Mouse (Mus musculus) hindbrain, embryonic 15.5 days (tissue): ENCODE results near the gene Eif4h. TPM values are rescaled to one million over a fixed set of nuclear protein-coding genes. Genes with fewer than 3 reads are reported as not detected.
A peak's percentile ranks its signal among the peaks of the same experiment; 100 is the strongest.

ENCODE experiments used
- ATAC-seq: fragments of 200-750 bp; cut with Nextera tagmentation; 2 replicates; pipeline ENCODE4 v1.8.0; 2017; ENCODE audit warnings: low read depth, moderate number of reproducible peaks, moderate TSS enrichment; ENCODE audit not compliant: low FRiP score
- H3K27ac ChIP-seq: fragments of 300-500 bp; sonication (generic); replicated peaks from 2 replicates; pipeline ENCODE4 v1.5.1; 2015; ENCODE audit warnings: mild to moderate bottlenecking, inconsistent platforms
- H3K27me3 ChIP-seq: fragments of 300-500 bp; sonication (generic); 2 replicates; pipeline ENCODE4 v1.6.1; 2015; ENCODE audit warnings: control low read depth, inconsistent platforms
- H3K36me3 ChIP-seq: fragments of 300-500 bp; sonication (generic); 2 replicates; pipeline ENCODE4 v1.6.1; 2015; ENCODE audit warnings: control low read depth, inconsistent platforms
- H3K4me1 ChIP-seq: fragments of 300-500 bp; sonication (generic); replicated peaks from 2 replicates; pipeline ENCODE4 v1.6.1; 2015; ENCODE audit warnings: control low read depth, inconsistent platforms
- H3K4me2 ChIP-seq: fragments of 300-500 bp; sonication (generic); 2 replicates; pipeline ENCODE4 v1.6.1; 2015; ENCODE audit warnings: moderate library complexity, mild to moderate bottlenecking, inconsistent platforms
- H3K4me3 ChIP-seq: fragments of 300-500 bp; sonication (generic); 2 replicates; pipeline ENCODE4 v1.5.1; 2015; ENCODE audit warnings: mild to moderate bottlenecking, inconsistent platforms
- H3K9ac ChIP-seq: fragments of 300-500 bp; sonication (generic); 2 replicates; pipeline ENCODE4 v1.6.1; 2015; ENCODE audit warnings: inconsistent platforms
- H3K9me3 ChIP-seq: fragments of 300-500 bp; sonication (generic); 2 replicates; pipeline ENCODE4 v1.6.1; 2016; ENCODE audit warnings: control low read depth, inconsistent platforms
- WGBS: fragments of 180-500 bp; shearing (Covaris S2); methylation state at CpG from one replicate; pipeline ENCODE4 v1.1.7; 2015; 5-methylcytosine and 5-hydroxymethylcytosine counted together
- polyA plus RNA-seq: library from polyadenylated mRNA; unstranded; fragments of >200 nt; fragmentation: Nextera tagmentation; extraction: Ambion mirVana; gene quantifications from 2 replicates; pipeline ENCODE4 v1.2.1, GENCODE M21; 2015

Eif4h gene
- polyA plus RNA-seq, 1 experiment from 2014 or later = 336 TPM

DNA sequence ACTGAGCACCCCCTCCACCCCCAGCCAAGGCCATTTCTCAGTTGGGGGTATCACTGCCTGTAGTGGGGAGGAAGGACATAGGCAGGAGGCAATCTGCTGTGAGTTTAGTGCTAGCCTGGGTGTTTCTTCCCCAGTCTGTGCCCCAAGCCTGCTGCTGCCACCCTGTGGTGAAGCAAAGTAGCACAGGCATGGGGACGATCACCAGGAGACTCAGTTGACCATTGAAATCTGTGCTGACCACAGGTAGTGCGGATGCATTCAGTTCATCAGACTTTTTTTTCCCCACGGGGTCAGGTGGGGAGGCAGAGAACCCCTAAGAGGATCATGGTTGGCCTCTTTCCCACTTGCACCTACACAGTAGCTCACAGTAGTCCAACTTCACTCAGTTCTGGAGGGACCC is 22.2 kb downstream of the Eif4h start:
- ATAC-seq = no peak
- WGBS = 56% methylated on average over 3 of the region's 3 CpGs
- peaks cover 46% of the 10 kb centered on the region for H3K36me3 ChIP-seq
- H3K9me3 ChIP-seq = no peaks in the 10 kb centered on the region
- no peak overlapping the region for H3K9ac ChIP-seq
- H3K27ac ChIP-seq = no peak overlapping the region
- no peak overlapping the region for H3K4me3 ChIP-seq
- H3K4me1 ChIP-seq = 0 out of 2 replicates have a peak, but pooled peaks cover 3% of the 10 kb centered on the region
- no peaks in the 10 kb centered on the region for H3K27me3 ChIP-seq
- no peak overlapping the region for H3K4me2 ChIP-seq

DNA sequence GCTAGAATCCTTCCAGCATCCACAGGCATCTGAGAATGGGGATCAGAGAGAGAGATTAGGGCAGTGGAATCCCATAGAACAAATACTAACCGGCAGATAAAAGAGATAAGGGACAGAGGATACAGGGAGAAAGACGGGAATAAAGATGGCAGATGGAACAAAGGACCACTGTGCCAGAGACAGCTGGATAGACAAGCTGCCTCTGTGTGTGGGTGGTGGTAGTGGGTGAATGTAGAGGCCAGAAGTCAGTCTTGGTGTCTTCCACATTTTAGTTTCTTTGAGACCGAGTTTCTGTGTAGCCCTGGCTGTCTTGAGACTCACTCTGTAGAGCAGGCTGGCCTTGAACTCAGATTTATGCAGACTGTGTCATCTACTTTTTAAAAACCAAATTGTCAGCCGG is 23.5 kb downstream of the Eif4h start:
- no peaks in the 10 kb centered on the region for H3K9me3 ChIP-seq
- H3K4me1 ChIP-seq = 0 out of 2 replicates have a peak, but pooled peaks cover 6% of the 10 kb centered on the region
- peaks cover 33% of the 10 kb centered on the region for H3K36me3 ChIP-seq
- H3K9ac ChIP-seq = no peak overlapping the region
- no peak for ATAC-seq
- no peak overlapping the region for H3K27ac ChIP-seq
- 72% methylated on average over 4 of the region's 4 CpGs for WGBS
- H3K4me2 ChIP-seq = no peak overlapping the region
- H3K4me3 ChIP-seq = no peak overlapping the region
- no peaks in the 10 kb centered on the region for H3K27me3 ChIP-seq

DNA sequence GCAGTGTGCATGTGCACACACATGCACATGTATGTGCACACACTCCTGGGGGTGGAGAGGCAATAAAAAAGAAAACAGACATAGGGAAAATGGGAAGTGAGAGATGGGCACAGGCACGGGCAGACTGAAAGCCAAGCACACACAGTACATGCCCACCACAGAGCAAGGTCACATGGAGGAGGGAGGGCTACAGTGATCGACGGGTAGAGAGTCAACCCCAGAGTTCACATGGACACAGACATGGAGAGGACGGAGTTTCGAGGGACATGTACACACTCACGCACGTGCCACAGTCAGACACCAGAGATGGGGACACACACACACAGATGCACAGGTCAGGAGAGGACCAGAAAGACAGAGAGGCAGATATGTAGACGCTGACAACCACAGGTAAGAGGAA is 23.9 kb downstream of the Eif4h start:
- ATAC-seq = no peak
- H3K4me3 ChIP-seq = no peak overlapping the region
- no peak overlapping the region for H3K9ac ChIP-seq
- H3K36me3 ChIP-seq = peaks cover 29% of the 10 kb centered on the region
- no peaks in the 10 kb centered on the region for H3K9me3 ChIP-seq
- 80% methylated on average over 8 of the region's 8 CpGs for WGBS
- H3K27ac ChIP-seq = no peak overlapping the region
- H3K27me3 ChIP-seq = no peaks in the 10 kb centered on the region
- H3K4me1 ChIP-seq = 0 out of 2 replicates have a peak, but pooled peaks cover 6% of the 10 kb centered on the region
- no peak overlapping the region for H3K4me2 ChIP-seq

DNA sequence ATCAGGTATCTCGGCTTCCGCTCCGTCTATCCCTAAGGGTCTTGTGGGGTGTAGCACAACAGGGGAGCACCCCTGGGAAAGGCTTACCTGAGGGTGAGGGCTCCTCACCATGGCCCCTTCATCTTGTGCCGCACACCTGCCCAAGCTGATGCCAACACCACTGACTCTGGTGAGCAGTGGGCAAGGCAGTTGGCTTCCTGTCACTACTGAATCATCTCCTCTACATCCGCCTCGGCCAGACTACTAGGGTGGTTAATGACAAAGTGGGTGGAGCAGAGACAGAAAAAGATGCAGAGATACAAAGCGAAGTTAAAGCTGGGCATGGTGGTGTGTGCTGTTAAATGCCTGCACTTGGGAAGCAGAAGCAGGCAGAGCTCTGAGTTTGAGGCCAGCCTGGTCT is 24.5 kb downstream of the Eif4h start, which contains the start of gene Lat2:
TSS of gene Lat2 (minus strand) at position 224 of the 400 bp plus-strand sequence.
- ATAC-seq = no peak
- H3K36me3 ChIP-seq = peaks cover 23% of the 10 kb centered on the region
- H3K9ac ChIP-seq = no peak within 1 kb of the TSS
- H3K9me3 ChIP-seq = no peaks in the 10 kb centered on the region
- no peak within 1 kb of the TSS for H3K4me2 ChIP-seq
- WGBS = 88% methylated on average over 7 of the region's 7 CpGs
- H3K27me3 ChIP-seq = no peaks in the 10 kb centered on the region
- H3K4me3 ChIP-seq = no peak within 1 kb of the TSS
- no peak within 1 kb of the TSS for H3K27ac ChIP-seq
- 0 out of 2 replicates have a peak, but pooled peaks cover 6% of the 10 kb centered on the region for H3K4me1 ChIP-seq

DNA sequence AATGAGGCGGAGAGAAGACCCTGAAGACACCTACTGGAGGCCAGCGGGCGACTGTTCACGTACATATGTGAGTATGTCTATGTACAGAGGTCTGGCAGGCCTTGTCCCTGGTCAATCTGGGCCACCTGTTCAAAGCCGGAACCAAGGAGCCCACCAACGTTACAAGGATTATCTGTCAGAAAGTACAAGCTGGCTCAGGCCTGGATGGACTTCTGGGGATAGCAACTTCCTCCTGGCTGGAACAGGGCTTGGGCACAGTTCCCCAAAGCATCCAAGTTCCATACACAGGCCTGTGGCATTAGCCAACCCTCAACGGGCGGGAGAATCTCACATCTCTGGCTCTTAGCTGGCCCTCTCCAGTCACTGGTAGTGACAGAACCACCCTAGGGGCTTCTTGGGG is 25.0 kb downstream of the Eif4h start:
- H3K4me2 ChIP-seq = no peak overlapping the region
- H3K4me1 ChIP-seq = 0 out of 2 replicates have a peak, but pooled peaks cover 6% of the 10 kb centered on the region
- H3K4me3 ChIP-seq = no peak overlapping the region
- WGBS = 93% methylated on average over 8 of the region's 8 CpGs
- no peak overlapping the region for H3K27ac ChIP-seq
- H3K9me3 ChIP-seq = no peaks in the 10 kb centered on the region
- H3K27me3 ChIP-seq = no peaks in the 10 kb centered on the region
- H3K9ac ChIP-seq = no peak overlapping the region
- H3K36me3 ChIP-seq = peaks cover 18% of the 10 kb centered on the region
- no peak for ATAC-seq

DNA sequence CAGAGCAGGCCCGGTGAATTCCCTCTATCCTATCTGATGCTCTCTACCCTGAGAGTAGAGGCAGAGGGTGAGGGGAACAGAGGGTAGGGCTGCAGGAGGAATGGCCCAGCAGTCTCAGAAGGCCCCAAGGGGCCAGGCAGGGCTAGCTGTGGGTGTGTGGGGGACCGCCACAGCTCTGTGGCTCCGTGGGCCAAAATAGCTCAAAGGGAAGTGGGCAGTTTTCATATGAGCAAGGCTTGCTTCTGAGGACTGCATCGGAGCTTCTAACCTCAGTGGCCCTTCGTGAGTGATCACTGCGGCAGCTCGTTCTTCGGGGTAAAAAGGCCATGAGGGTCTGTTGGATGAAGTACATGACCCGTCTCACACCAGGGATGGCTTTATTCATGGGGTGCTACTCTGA is 25.6 kb downstream of the Eif4h start:
- Histone ChIP-seq H3K4me2 (no peak overlapping the region), H3K27ac (no peak overlapping the region), H3K9ac (no peak overlapping the region), H3K4me3 (no peak overlapping the region), H3K36me3 (peaks cover 12% of the 10 kb centered on the region), H3K4me1 (0 out of 2 replicates have a peak, but pooled peaks cover 6% of the 10 kb centered on the region), H3K9me3 (no peaks in the 10 kb centered on the region), H3K27me3 (no peaks in the 10 kb centered on the region)
- ATAC-seq = no peak
- 86% methylated on average over 9 of the region's 9 CpGs for WGBS

DNA sequence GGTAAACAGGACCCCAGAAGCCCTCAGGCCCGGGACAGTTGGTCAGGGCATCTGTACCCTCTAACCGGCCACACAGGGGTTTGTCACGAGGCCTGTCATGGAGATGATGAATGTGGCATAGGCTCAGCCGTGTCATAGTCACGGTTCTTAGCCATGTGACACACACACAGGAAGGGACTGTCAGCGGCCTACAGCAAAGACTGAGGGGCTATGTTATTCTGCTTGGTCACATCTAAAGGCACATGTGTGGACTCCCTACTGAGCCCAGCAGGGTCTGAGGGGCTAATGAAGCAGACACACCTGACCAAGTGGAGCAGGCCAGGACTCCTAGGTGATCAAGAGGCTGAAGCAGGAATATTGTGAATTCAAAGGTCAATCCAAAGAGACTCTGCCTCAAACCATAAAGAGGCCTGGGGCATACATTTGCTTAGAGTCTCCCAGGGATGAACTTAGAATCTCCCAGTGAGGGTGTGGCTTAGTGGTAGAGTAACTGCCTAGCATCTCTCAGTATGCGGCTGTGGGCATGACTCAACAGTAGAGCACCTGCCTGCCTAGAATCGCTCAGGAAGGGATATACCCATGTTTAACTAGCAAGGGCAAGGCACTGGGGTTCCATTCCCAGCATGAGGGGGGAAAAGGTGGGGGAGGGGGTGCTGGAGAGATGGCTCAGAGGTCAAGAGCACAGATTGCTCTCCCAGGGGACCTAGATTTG is 27.3 kb downstream of the Eif4h start:
- H3K9ac ChIP-seq = no peak overlapping the region
- 0 out of 2 replicates have a peak, but pooled peaks cover 3% of the 10 kb centered on the region for H3K36me3 ChIP-seq
- 47% methylated on average over 8 of the region's 8 CpGs for WGBS
- peak; percentile 50; the same call in 1 of the 2 replicates for ATAC-seq
- H3K27ac ChIP-seq = peak overlapping the region; percentile 20; the same call in 1 of the 2 replicates
- H3K27me3 ChIP-seq = no peaks in the 10 kb centered on the region
- 0 out of 2 replicates have a peak, but pooled peaks cover 6% of the 10 kb centered on the region for H3K4me1 ChIP-seq
- no peak overlapping the region for H3K4me2 ChIP-seq
- H3K9me3 ChIP-seq = no peaks in the 10 kb centered on the region
- H3K4me3 ChIP-seq = no peak overlapping the region

DNA sequence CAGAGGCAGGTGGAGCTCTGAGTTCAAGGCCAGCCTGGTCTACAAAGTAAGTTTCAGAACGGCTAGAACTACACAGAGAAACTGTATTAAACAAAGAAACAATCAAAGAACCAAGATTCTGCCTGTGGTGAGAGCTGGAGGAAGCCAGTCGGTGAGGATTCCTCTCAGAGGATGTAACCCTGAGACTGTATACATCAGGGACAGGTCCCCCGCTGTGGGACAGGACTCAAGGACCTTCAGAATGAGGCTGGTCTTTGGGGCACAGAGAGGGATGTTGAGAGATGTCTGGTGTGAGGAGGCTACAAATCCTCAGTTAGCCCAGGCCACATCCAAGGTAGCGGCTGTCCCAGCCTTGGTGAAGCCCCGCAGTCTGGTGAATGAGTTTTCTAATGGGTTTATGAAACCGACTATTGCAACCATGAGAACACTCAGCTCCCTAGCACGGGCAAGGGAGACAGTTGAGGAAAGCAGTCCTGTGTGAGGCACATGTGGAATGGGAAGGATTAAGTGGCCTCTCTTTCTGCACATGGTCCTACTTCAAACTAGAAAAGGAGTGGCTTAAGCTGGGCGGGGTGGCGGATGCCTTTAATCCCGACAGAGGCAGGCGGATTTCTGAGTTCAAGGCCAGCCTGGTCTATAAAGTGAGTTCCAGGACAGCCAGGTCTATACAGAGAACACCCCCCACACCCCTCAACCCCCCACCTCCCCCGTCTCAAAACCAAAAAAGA is 29.2 kb downstream of the Eif4h start:
- H3K4me2 ChIP-seq = no peak overlapping the region
- 0 out of 2 replicates have a peak, but pooled peaks cover 6% of the 10 kb centered on the region for H3K4me1 ChIP-seq
- H3K27ac ChIP-seq = no peak overlapping the region
- 0 out of 2 replicates have a peak, but pooled peaks cover 3% of the 10 kb centered on the region for H3K36me3 ChIP-seq
- no peak overlapping the region for H3K4me3 ChIP-seq
- H3K27me3 ChIP-seq = no peaks in the 10 kb centered on the region
- WGBS = 83% methylated on average over 12 of the region's 12 CpGs
- H3K9me3 ChIP-seq = no peaks in the 10 kb centered on the region
- no peak for ATAC-seq
- no peak overlapping the region for H3K9ac ChIP-seq

DNA sequence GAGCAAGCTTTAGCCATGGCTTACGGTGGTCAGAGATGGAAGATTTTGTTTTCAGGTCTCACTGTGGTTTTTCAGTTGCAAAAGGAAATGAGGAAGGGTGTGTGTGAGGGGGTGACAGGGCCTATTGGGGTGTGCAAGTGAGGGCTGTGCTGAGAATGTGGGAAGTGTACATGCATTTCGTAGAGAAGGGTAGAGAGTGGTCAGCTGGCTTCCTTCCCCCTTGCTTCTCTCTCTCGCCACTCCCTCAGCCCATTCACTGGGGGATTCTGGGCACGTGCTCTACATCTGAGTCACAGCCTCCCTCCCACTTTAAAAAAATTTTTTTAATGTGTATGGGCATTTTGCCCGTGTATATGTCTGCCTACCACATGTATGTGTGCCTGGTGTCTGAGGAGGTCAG is 32.2 kb downstream of the Eif4h start:
- Histone ChIP-seq H3K36me3 (no peaks in the 10 kb centered on the region), H3K4me3 (no peak overlapping the region), H3K27me3 (no peaks in the 10 kb centered on the region), H3K4me1 (0 out of 2 replicates have a peak, but pooled peaks cover 4% of the 10 kb centered on the region), H3K27ac (no peak overlapping the region), H3K9ac (no peak overlapping the region), H3K9me3 (no peaks in the 10 kb centered on the region), H3K4me2 (no peak overlapping the region)
- 69% methylated on average over 5 of the region's 5 CpGs for WGBS
- ATAC-seq = no peak

DNA sequence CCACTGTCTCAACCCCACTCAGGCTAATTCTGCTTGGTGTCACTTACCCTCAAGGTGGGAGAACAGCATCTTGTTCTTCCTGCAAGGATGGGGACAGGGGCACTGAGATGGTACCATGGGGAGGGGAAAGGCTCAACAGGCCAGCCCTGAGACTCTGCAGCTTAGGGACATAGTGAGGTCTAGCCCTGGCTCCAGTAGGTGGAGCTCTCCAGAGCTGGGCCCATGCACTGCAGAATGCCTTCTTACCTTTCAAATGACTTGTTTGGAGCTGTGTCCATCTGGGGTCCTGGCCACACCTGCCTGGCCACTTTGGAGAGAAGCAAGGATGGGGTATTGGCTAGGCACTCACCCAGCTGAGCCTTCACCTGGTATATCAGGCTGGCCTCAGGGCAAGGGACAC is 33.0 kb downstream of the Eif4h start:
- Histone ChIP-seq H3K9ac (no peak overlapping the region), H3K4me2 (no peak overlapping the region), H3K9me3 (no peaks in the 10 kb centered on the region), H3K27ac (no peak overlapping the region), H3K36me3 (no peaks in the 10 kb centered on the region), H3K4me1 (no peaks in the 10 kb centered on the region), H3K27me3 (no peaks in the 10 kb centered on the region), H3K4me3 (no peak overlapping the region)
- no peak for ATAC-seq

DNA sequence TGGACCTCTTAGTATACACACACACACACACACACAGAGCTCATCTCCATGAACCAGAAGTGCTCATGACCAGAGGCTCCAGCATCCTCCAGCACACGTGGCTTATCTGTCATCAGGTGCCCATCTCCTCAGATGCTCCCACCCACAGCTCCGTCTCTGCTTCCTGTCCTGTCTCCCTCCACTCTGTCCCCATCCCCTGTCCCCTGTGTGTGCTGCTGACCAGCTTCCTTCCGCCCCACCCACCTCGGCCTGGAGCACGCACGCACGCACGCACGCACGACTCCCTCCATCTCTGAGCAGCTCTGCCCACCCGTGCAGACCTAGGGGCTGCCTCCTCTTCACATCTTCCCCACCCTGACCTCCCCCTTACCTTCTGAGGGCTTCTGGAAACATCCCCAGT is 34.9 kb downstream of the Eif4h start:
- no peaks in the 10 kb centered on the region for H3K9me3 ChIP-seq
- no peak for ATAC-seq
- WGBS = 89% methylated on average over 11 of the region's 11 CpGs

DNA sequence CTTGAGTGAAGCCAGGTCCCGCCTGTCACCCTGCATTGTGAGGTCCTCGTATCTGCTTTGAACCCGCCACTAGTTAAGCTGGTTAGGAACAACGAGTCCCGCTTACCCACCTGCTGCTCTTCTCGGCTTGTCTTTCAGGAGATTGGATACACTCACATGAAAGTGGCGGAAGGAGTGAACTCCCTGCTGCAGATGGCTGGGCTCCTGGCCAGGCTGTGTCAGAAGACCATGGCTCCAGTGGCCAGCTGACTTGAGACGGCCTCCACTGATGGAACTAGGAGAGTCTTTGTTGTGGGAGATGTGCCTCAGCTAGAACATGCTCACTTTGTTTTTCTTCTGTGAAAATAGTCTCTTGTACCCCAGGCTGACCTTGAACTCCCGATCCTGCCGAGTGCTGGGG is 41.6 kb downstream of the Eif4h start:
- Histone ChIP-seq H3K27me3 (no peaks in the 10 kb centered on the region), H3K4me1 (no peaks in the 10 kb centered on the region), H3K4me3 (no peak overlapping the region), H3K36me3 (peaks cover 46% of the 10 kb centered on the region), H3K27ac (no peak overlapping the region), H3K9me3 (no peaks in the 10 kb centered on the region), H3K9ac (no peak overlapping the region), H3K4me2 (no peak overlapping the region)
- no peak for ATAC-seq
- 82% methylated on average over 10 of the region's 10 CpGs for WGBS

More for the DNA sequence above, 34.9 kb downstream of the Eif4h start:
- H3K36me3 ChIP-seq = 0 out of 2 replicates have a peak, but pooled peaks cover 4% of the 10 kb centered on the region
- no peak overlapping the region for H3K9ac ChIP-seq
- no peak overlapping the region for H3K27ac ChIP-seq
- no peak overlapping the region for H3K4me2 ChIP-seq
- no peak overlapping the region for H3K4me3 ChIP-seq
- no peaks in the 10 kb centered on the region for H3K27me3 ChIP-seq
- no peaks in the 10 kb centered on the region for H3K4me1 ChIP-seq
